Mouse (Mus musculus) neural tube, embryonic 14.5 days (tissue): ENCODE results near the gene Spire2. TPM values are rescaled to one million over a fixed set of nuclear protein-coding genes. Genes with fewer than 3 reads are reported as not detected.

Experiments
- ATAC-seq: fragments of 200-750 bp; cut with Nextera tagmentation; 2 replicates; pipeline ENCODE4 v1.8.0; 2017; ENCODE audit warnings: low read depth, mild to moderate bottlenecking, moderate TSS enrichment, moderate library complexity
- H3K27ac ChIP-seq: fragments of 300-500 bp; sonication (generic); 2 replicates; pipeline ENCODE4 v1.5.1; 2014; ENCODE audit warnings: low read depth, mild to moderate bottlenecking, control low read depth, low read length, moderate library complexity, mixed read lengths
- H3K27me3 ChIP-seq: fragments of 300-500 bp; sonication (generic); 2 replicates; pipeline ENCODE4 v1.6.1; 2014; ENCODE audit warnings: low read length; ENCODE audit not compliant: control insufficient read depth, insufficient read depth
- H3K36me3 ChIP-seq: fragments of 300-500 bp; sonication (generic); 2 replicates; pipeline ENCODE4 v1.6.1; 2014; ENCODE audit warnings: low read length, mixed read lengths; ENCODE audit not compliant: control insufficient read depth, insufficient read depth
- H3K4me1 ChIP-seq: fragments of 300-500 bp; sonication (generic); 2 replicates; pipeline ENCODE4 v1.6.1; 2014; ENCODE audit warnings: low read length; ENCODE audit not compliant: control insufficient read depth, insufficient read depth
- H3K4me2 ChIP-seq: fragments of 300-500 bp; sonication (generic); 2 replicates; pipeline ENCODE4 v1.6.1; 2014; ENCODE audit warnings: mild to moderate bottlenecking, low read depth, low read length, control low read depth
- H3K4me3 ChIP-seq: fragments of 300-500 bp; sonication (generic); 2 replicates; pipeline ENCODE4 v1.5.1; 2014; ENCODE audit warnings: low read depth, low read length, control low read depth, mixed read lengths
- H3K9ac ChIP-seq: fragments of 300-500 bp; sonication (generic); replicated peaks from 2 replicates; pipeline ENCODE4 v1.6.1; 2014; ENCODE audit warnings: low read depth, mild to moderate bottlenecking, control low read depth, low read length, mixed read lengths
- H3K9me3 ChIP-seq: fragments of 300-500 bp; sonication (generic); 2 replicates; pipeline ENCODE4 v1.6.1; 2016; ENCODE audit warnings: low read length; ENCODE audit not compliant: control insufficient read depth
- WGBS: fragments of 180-500 bp; shearing (Covaris S2); extraction: QIAGEN DNeasy Blood & Tissue Kit; methylation state at CpG from one replicate; pipeline ENCODE4 v1.1.7; 2014; 5-methylcytosine and 5-hydroxymethylcytosine counted together
- polyA plus RNA-seq: library from polyadenylated mRNA; unstranded; fragments of >200 nt; fragmentation: Nextera tagmentation; extraction: Ambion mirVana; gene quantifications from 2 replicates; pipeline ENCODE4 v1.2.1, GENCODE M21; 2014

Gene Spire2
- polyA plus RNA-seq, 1 experiment from 2014 or later = 34.9 TPM

GRCm38 (mm10) chr8:123292785-123293184 lies 39.7 kb upstream of the Spire2 start:
- no peaks in the 10 kb centered on the region for H3K9me3 ChIP-seq
- no peaks in the 10 kb centered on the region for H3K36me3 ChIP-seq
- H3K4me2 ChIP-seq = no peak overlapping the region
- no peaks in the 10 kb centered on the region for H3K4me1 ChIP-seq
- H3K27me3 ChIP-seq = no peaks in the 10 kb centered on the region
- 88% methylated on average over 2 of the region's 2 CpGs for WGBS
- ATAC-seq = no peak
- no peak overlapping the region for H3K27ac ChIP-seq
- H3K4me3 ChIP-seq = no peak overlapping the region
- no peak overlapping the region for H3K9ac ChIP-seq

GRCm38 (mm10) chr8:123298301-123298700 lies 34.2 kb upstream of the Spire2 start:
- Histone ChIP-seq H3K27ac (no peak overlapping the region), H3K4me3 (no peak overlapping the region), H3K9ac (no peak overlapping the region), H3K36me3 (no peaks in the 10 kb centered on the region), H3K4me1 (no peaks in the 10 kb centered on the region), H3K9me3 (no peaks in the 10 kb centered on the region), H3K27me3 (no peaks in the 10 kb centered on the region), H3K4me2 (no peak overlapping the region)
- WGBS = 92% methylated on average over 11 of the region's 11 CpGs
- ATAC-seq = no peak

GRCm38 (mm10) chr8:123308738-123309137 lies 23.8 kb upstream of the Spire2 start:
- Histone ChIP-seq H3K27me3 (no peaks in the 10 kb centered on the region), H3K9ac (no peak overlapping the region), H3K9me3 (no peaks in the 10 kb centered on the region), H3K4me1 (no peaks in the 10 kb centered on the region), H3K4me2 (no peak overlapping the region), H3K36me3 (0 out of 2 replicates have a peak, but pooled peaks cover 3% of the 10 kb centered on the region), H3K4me3 (no peak overlapping the region), H3K27ac (no peak overlapping the region)
- ATAC-seq = no peak
- 79% methylated on average over 4 of the region's 4 CpGs for WGBS

GRCm38 (mm10) chr8:123317781-123318466 lies 14.6 kb upstream of the Spire2 start:
- peak overlapping the region; percentile 48 for H3K4me3 ChIP-seq
- ATAC-seq = no peak; the same call in 1 of the 2 replicates
- no peaks in the 10 kb centered on the region for H3K9me3 ChIP-seq
- H3K4me2 ChIP-seq = peak overlapping the region; percentile 84
- H3K27me3 ChIP-seq = no peaks in the 10 kb centered on the region
- H3K36me3 ChIP-seq = no peaks in the 10 kb centered on the region
- 0 out of 2 replicates have a peak, but pooled peaks cover 2% of the 10 kb centered on the region for H3K4me1 ChIP-seq
- WGBS = 7% methylated on average over 21 of the region's 21 CpGs
- peak overlapping the region; percentile 48 for H3K9ac ChIP-seq
- no peak overlapping the region for H3K27ac ChIP-seq

GRCm38 (mm10) chr8:123318467-123318911 lies 14.0 kb upstream of the Spire2 start, which contains the start of gene Fanca:
Gene Fanca, minus strand, starts transcription at chr8:123318576.
- Histone ChIP-seq H3K4me1 (0 out of 2 replicates have a peak, but pooled peaks cover 2% of the 10 kb centered on the region), H3K36me3 (no peaks in the 10 kb centered on the region), H3K9me3 (no peaks in the 10 kb centered on the region), H3K4me3 (peak within 1 kb of the TSS; percentile 48), H3K4me2 (peak within 1 kb of the TSS; percentile 84), H3K27ac (no peak within 1 kb of the TSS), H3K9ac (peak within 1 kb of the TSS; percentile 48), H3K27me3 (no peaks in the 10 kb centered on the region)
- 1% methylated on average over 24 of the region's 24 CpGs for WGBS
- peak; percentile 98 for ATAC-seq

- H3K4me3 ChIP-seq = no peak overlapping the region
- 44% methylated on average over 7 of the region's 7 CpGs for whole genome bisulfite sequencing
- no peak overlapping the region for H3K9ac ChIP-seq
- no peak overlapping the region for H3K4me2 ChIP-seq
- H3K9me3 ChIP-seq = no peaks in the 10 kb centered on the region
- H3K4me1 ChIP-seq = 0 out of 2 replicates have a peak, but pooled peaks cover 2% of the 10 kb centered on the region
- no peak overlapping the region for H3K27ac ChIP-seq
- H3K36me3 ChIP-seq = no peaks in the 10 kb centered on the region
- no peaks in the 10 kb centered on the region for H3K27me3 ChIP-seq
- ATAC-seq = no peak
These were observed 12.9 kb upstream of the Spire2 start for GRCm38 (mm10) chr8:123319522-123320164.

- 96% methylated on average over 2 of the region's 2 CpGs for WGBS
- no peak for ATAC-seq
- H3K9ac ChIP-seq = no peak overlapping the region
- H3K4me2 ChIP-seq = no peak overlapping the region
- H3K4me1 ChIP-seq = 0 out of 2 replicates have a peak, but pooled peaks cover 3% of the 10 kb centered on the region
- H3K4me3 ChIP-seq = no peak overlapping the region
- no peaks in the 10 kb centered on the region for H3K27me3 ChIP-seq
- no peak overlapping the region for H3K27ac ChIP-seq
- no peaks in the 10 kb centered on the region for H3K36me3 ChIP-seq
- no peaks in the 10 kb centered on the region for H3K9me3 ChIP-seq
These were observed 4.0 kb upstream of the Spire2 start for GRCm38 (mm10) chr8:123328552-123328951.

GRCm38 (mm10) chr8:123329350-123329749 lies 3.2 kb upstream of the Spire2 start:
- Histone ChIP-seq H3K9ac (no peak overlapping the region), H3K4me1 (peaks cover 11% of the 10 kb centered on the region), H3K4me3 (no peak overlapping the region), H3K9me3 (no peaks in the 10 kb centered on the region), H3K27me3 (no peaks in the 10 kb centered on the region), H3K27ac (no peak overlapping the region), H3K36me3 (no peaks in the 10 kb centered on the region), H3K4me2 (no peak overlapping the region)
- no peak for ATAC-seq
- 94% methylated on average over 4 of the region's 4 CpGs for WGBS

GRCm38 (mm10) chr8:123329961-123330360 lies 2.6 kb upstream of the Spire2 start:
- no peaks in the 10 kb centered on the region for H3K27me3 ChIP-seq
- no peak overlapping the region for H3K27ac ChIP-seq
- H3K9ac ChIP-seq = no peak overlapping the region
- H3K4me3 ChIP-seq = no peak overlapping the region
- WGBS = 68% methylated on average over 5 of the region's 5 CpGs
- no peak overlapping the region for H3K4me2 ChIP-seq
- peaks cover 16% of the 10 kb centered on the region for H3K4me1 ChIP-seq
- H3K36me3 ChIP-seq = no peaks in the 10 kb centered on the region
- H3K9me3 ChIP-seq = no peaks in the 10 kb centered on the region
- ATAC-seq = no peak
